Comparison of ENCODE assay signal across 8 mouse cellular contexts in the genomic region with DNA sequence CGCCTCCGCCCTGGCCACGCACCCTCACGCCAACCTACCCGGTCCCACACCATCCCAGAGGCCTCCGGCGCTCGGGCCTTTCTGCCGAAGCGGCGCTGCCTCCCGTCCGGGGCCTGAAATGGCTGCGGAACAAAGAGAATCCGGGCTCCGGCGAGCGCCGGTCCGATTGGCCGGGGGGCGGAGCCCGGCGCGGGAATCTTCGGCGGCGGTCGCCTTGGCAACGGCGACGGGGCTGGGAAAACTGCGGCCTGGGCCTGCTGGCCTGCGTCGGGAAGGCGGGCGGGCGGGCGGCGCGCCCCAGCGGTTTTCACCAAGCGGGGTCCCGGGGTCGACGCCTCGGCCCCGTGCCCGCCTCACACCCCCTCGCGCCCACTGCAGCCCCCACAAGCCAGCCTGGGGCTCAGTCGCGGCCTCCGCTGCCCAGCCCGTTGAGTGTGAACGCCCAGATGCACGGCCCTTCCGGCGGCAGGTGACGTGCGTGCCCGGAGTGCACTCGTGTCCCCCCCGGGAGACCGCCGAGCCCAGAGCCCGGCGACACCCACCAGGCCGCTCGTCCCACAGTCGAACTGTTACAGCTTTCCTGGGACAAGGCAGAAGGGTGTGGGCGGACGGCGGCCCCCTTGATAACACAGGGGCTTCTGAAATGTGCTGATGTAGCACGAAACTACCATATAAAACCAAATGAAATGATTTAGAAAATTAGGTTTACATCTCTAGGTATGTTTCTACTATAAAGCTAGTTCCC. TPM values are rescaled to one million over a fixed set of nuclear protein-coding genes. Genes with fewer than 3 reads are reported as not detected.
A peak's percentile ranks its signal among the peaks of the same experiment; 100 is the strongest.
DNase-seq lines count a peak whose midpoint lies in the region; ATAC-seq and TF ChIP-seq lines count a peak whose summit lies in the region.

A gene (minus strand): TSS at position 172 of the 745 bp plus-strand sequence.

- H3K9me3 ChIP-seq in ES-Bruce4 (replicated peaks; ENCODE audit: control insufficient read depth, insufficient read depth, low read length, poor library complexity, severe bottlenecking) = no peaks in the 10 kb centered on the region; the same call in 1 of the 2 replicates
- no peaks in the 10 kb centered on the region for H3K9me3 ChIP-seq in forebrain, embryonic 14.5 days (replicated peaks; ENCODE audit: control insufficient read depth, low read length)

- no peak for TF ChIP-seq POLR2A in ES-Bruce4 (IDR thresholded peaks at IDR 0.05; ENCODE audit: insufficient read depth, low read length)
- peak; percentile 83; the same call in 1 of the 2 replicates for TF ChIP-seq POLR2A in lung, adult 2 months (IDR thresholded peaks at IDR 0.05; ENCODE audit: borderline replicate concordance, extremely low read depth, low read depth, low read length)

- DNase-seq in forebrain, embryonic 14.5 days (ENCODE audit: low spot score) = peak; percentile 96
- DNase-seq in heart, postnatal 14 days = peak; percentile 96 to 97
- peak; percentile 88 to 93 for DNase-seq in layer of hippocampus, adult 18-20 months (ENCODE audit: low spot score in 2 of 2)
- DNase-seq in lung, adult 2 months = peak; percentile 92
- DNase-seq in thymus, adult 18-20 months = peak; percentile 77 to 81

- H3K36me3 ChIP-seq in ES-Bruce4 (ENCODE audit: control insufficient read depth, insufficient read depth, low read length, poor library complexity, severe bottlenecking) = no peaks in the 10 kb centered on the region
- H3K36me3 ChIP-seq in forebrain, embryonic 14.5 days (ENCODE audit: control insufficient read depth, insufficient read depth, low read length) = peaks cover 13% of the 10 kb centered on the region

- no peak for TF ChIP-seq EP300 in ES-Bruce4 (IDR thresholded peaks at IDR 0.05; ENCODE audit: insufficient read depth, low read depth, low read length)

- peak; percentile 94 for ATAC-seq in cerebellum, adult (ENCODE audit: insufficient number of reproducible peaks, low FRiP score, low TSS enrichment)
- ATAC-seq in forebrain, embryonic 14.5 days = peak; percentile 97
- peak; percentile 72 for ATAC-seq in neutrophil, adult 5-6 weeks (ENCODE audit: extremely low read depth, insufficient number of reproducible peaks, low FRiP score, poor library complexity, severe bottlenecking)

- under 1% methylated on average over 74 of the region's 75 CpGs for WGBS in forebrain, embryonic 14.5 days
- WGBS in lung, adult 2 months = 1% methylated on average over 75 of the region's 75 CpGs

- H3K9ac ChIP-seq in ES-Bruce4 (ENCODE audit: low read depth, poor library complexity, severe bottlenecking) = peak within 1 kb of the TSS; percentile 93
- peak within 1 kb of the TSS; percentile 100 for H3K9ac ChIP-seq in forebrain, embryonic 14.5 days (ENCODE audit: low read length)

- no peaks in the 10 kb centered on the region for H3K27me3 ChIP-seq in ES-Bruce4 (ENCODE audit: control insufficient read depth, insufficient read depth, low read length, poor library complexity, severe bottlenecking)
- H3K27me3 ChIP-seq in forebrain, embryonic 14.5 days (replicated peaks; ENCODE audit: control insufficient read depth, insufficient read depth, low read length) = no peaks in the 10 kb centered on the region

- H3K4me3 ChIP-seq in ES-Bruce4 (ENCODE audit: low read depth, low read length) = peak within 1 kb of the TSS; percentile 98
- peak within 1 kb of the TSS; percentile 100 for H3K4me3 ChIP-seq in forebrain, embryonic 14.5 days (ENCODE audit: low read depth, low read length)
- H3K4me3 ChIP-seq in lung, adult 2 months (replicated peaks; ENCODE audit: extremely low read depth, low read depth, low read length) = peak within 1 kb of the TSS; percentile 90

- no peak for TF ChIP-seq CTCF in ES-Bruce4 (IDR thresholded peaks at IDR 0.05; ENCODE audit: low read depth, low read length)
- no peak for TF ChIP-seq CTCF in lung, adult 2 months (IDR thresholded peaks at IDR 0.05; ENCODE audit: insufficient read depth, low read length)

- intact Hi-C loops in heart, postnatal 14 days (cut with DNase I) = loop anchor here (2.0 kb wide), 1 partner anchor 166 kb away; no protein-coding TSS in a partner anchor

- H3K27ac ChIP-seq in ES-Bruce4 (ENCODE audit: insufficient read depth, low read length) = peak within 1 kb of the TSS; percentile 39; the same call in 1 of the 2 replicates
- peak within 1 kb of the TSS; percentile 98 for H3K27ac ChIP-seq in forebrain, embryonic 14.5 days (ENCODE audit: low read depth, low read length)

- peak within 1 kb of the TSS; percentile 74 for H3K4me2 ChIP-seq in forebrain, embryonic 14.5 days (ENCODE audit: low read length)

- H3K4me1 ChIP-seq in ES-Bruce4 (ENCODE audit: control insufficient read depth, insufficient read depth, low read length) = no peaks in the 10 kb centered on the region
- H3K4me1 ChIP-seq in forebrain, embryonic 14.5 days (ENCODE audit: control insufficient read depth, insufficient read depth, low read length) = peaks cover 6% of the 10 kb centered on the region; the same call in 1 of the 2 replicates
- peaks cover 13% of the 10 kb centered on the region for H3K4me1 ChIP-seq in lung, adult 2 months (ENCODE audit: control insufficient read depth, insufficient read depth, low read length)

RNA-seq across cellular contexts. Expression of the gene that starts here (rescaled TPM):
- 253 and 256 TPM in 2 replicates for polyA plus RNA-seq in ES-Bruce4 (2011; ENCODE audit: insufficient read depth, insufficient read length, low read depth, missing spikeins)
- 59.2 and 75.4 TPM in 2 replicates for polyA plus RNA-seq in forebrain, embryonic 14.5 days (2014; fragmentation: Nextera tagmentation; extraction: Ambion mirVana)
- total RNA-seq in heart, postnatal 14 days (2021) = 10 to 100 TPM; 74.0 to 80.5 TPM
- 10 to 100 TPM; 67.0 to 67.5 TPM for total RNA-seq in layer of hippocampus, adult 18-20 months (2021)
- 14.0 and 19.6 TPM in 2 replicates for polyA plus RNA-seq in lung, adult 2 months (2012; rRNA removed)
- total RNA-seq in neutrophil, adult 5-6 weeks (2017) = 89.3 and 97.8 TPM in 2 replicates

Comparison
In these comparisons a context has a peak if more than half of its experiments do, and no peak if none do; other contexts are left out.
1. Peak in every context shown above with its lines: DNase-seq, ATAC-seq, H3K4me3 ChIP-seq and H3K27ac ChIP-seq.